Mouse (Mus musculus): Measurements from ENCODE around the gene Smim12. TPM values are rescaled to one million over a fixed set of nuclear protein-coding genes. Genes with fewer than 3 reads are reported as not detected.

Gene Smim12
- polyA plus RNA-seq, 1 experiment from 2014 or later: 55.6 TPM

DNA sequence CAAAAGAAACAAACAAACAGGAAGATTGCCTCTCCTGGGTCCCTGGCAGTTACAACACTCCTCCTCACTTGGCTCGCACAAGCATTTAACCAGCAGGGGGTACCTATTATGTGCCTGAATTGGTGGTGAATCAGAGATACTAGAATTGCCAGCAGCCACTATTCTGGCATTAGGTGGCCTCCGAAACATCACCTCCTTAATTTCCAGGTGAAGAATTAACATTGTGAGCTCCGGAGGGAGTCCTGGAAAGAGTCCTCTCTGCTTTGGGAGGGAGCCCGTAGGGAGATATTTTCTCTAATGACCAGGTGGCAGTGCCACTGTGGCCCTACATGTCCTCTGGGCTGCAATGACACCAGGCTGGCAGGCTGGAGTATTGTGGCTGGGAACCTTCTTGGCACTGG, 27.3 kb upstream of the Smim12 start:
- H3K4me2 ChIP-seq: no peak overlapping the region
- WGBS: 73% methylated on average over 4 of the region's 4 CpGs
- H3K27ac ChIP-seq: no peak overlapping the region
- H3K9ac ChIP-seq: no peak overlapping the region
- H3K9me3 ChIP-seq: 0 out of 2 replicates have a peak, but pooled peaks cover 2% of the 10 kb centered on the region
- no peak for ATAC-seq (ENCODE audit: low FRiP score)
- H3K36me3 ChIP-seq: peaks cover 12% of the 10 kb centered on the region
- H3K27me3 ChIP-seq: peaks cover 21% of the 10 kb centered on the region
- peaks cover 23% of the 10 kb centered on the region for H3K4me1 ChIP-seq (replicated peaks)
- no peak overlapping the region for H3K4me3 ChIP-seq

DNA sequence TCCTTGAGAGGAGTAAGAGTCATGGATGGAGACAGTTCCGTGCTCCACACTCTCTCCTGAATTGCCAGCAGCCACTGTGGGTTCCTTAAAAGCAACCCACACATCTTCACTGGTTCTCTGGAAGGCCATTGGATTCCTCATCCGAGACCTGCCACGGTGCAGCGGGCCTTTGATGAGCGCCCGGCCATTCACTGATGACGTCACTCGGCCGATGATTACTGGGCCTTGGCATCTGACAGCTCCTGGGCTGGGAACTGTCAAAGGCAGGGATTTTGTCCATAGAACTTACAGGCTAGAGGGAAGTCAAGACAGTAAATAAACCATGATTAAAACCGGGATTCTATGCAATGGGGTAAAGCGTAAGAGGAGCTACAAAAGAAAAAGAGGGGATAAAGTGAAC, 26.5 kb upstream of the Smim12 start:
- WGBS: 61% methylated on average over 11 of the region's 11 CpGs
- Histone ChIP-seq H3K4me1 (replicated peaks) (peaks cover 15% of the 10 kb centered on the region), H3K9ac (no peak overlapping the region), H3K9me3 (0 out of 2 replicates have a peak, but pooled peaks cover 2% of the 10 kb centered on the region), H3K36me3 (peaks cover 12% of the 10 kb centered on the region), H3K27me3 (peaks cover 22% of the 10 kb centered on the region), H3K4me3 (no peak overlapping the region), H3K27ac (no peak overlapping the region), H3K4me2 (no peak overlapping the region)
- no peak for ATAC-seq (ENCODE audit: low FRiP score)

DNA sequence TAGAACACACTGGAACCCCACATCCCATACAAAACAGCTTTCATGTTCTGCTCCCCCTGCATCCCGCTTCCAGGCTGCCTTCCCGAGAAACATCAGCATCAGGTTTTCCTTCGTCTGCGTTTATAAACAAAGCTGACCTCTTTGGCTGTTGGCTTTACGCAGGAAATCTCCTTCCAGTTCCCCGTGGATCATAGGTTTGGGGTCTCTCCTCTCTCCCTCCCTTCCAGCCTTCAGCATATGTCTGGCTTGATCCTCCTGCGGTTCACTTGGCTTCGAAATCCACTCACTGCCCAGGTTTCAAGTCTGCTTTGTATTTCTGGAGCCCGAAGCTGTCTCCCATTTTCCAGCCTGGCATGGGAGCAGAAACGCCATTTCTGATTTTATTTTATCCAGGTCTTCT, 20.3 kb upstream of the Smim12 start:
- 41% methylated on average over 10 of the region's 10 CpGs for WGBS

DNA sequence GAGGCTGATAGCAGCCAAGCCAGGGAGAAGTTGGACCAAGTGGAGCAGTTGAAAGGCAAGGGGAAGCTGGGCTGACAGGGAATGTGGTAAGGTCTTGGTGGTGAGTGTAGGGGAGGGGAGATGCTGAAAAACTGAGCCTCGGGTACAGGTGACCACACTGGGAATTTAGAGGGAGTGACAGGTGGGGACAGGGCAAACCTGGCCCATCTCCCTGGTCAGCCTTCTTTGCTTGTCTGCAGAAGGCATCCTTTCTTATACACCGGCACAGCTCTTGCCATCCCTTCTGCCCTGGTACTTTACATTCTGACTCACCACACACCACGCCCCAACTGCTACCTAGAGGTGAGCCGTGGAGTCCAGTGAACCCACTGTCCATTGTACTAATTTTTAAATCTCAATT, 19.8 kb upstream of the Smim12 start:
- Histone ChIP-seq H3K4me1 (replicated peaks) (peaks cover 48% of the 10 kb centered on the region), H3K36me3 (peaks cover 6% of the 10 kb centered on the region), H3K9ac (no peak overlapping the region), H3K4me2 (no peak overlapping the region), H3K27ac (no peak overlapping the region), H3K4me3 (no peak overlapping the region), H3K9me3 (0 out of 2 replicates have a peak, but pooled peaks cover 2% of the 10 kb centered on the region), H3K27me3 (peaks cover 15% of the 10 kb centered on the region)
- no peak for ATAC-seq (ENCODE audit: low FRiP score)
- 60% methylated on average over 4 of the region's 4 CpGs for WGBS

More for the DNA sequence above, 20.3 kb upstream of the Smim12 start:
- 0 out of 2 replicates have a peak, but pooled peaks cover 2% of the 10 kb centered on the region for H3K9me3 ChIP-seq
- H3K36me3 ChIP-seq: peaks cover 6% of the 10 kb centered on the region
- H3K27me3 ChIP-seq: peaks cover 15% of the 10 kb centered on the region
- peaks cover 44% of the 10 kb centered on the region for H3K4me1 ChIP-seq (replicated peaks)
- ATAC-seq (ENCODE audit: low FRiP score): no peak
- no peak overlapping the region for H3K4me3 ChIP-seq
- H3K9ac ChIP-seq: no peak overlapping the region
- H3K27ac ChIP-seq: no peak overlapping the region
- no peak overlapping the region for H3K4me2 ChIP-seq

DNA sequence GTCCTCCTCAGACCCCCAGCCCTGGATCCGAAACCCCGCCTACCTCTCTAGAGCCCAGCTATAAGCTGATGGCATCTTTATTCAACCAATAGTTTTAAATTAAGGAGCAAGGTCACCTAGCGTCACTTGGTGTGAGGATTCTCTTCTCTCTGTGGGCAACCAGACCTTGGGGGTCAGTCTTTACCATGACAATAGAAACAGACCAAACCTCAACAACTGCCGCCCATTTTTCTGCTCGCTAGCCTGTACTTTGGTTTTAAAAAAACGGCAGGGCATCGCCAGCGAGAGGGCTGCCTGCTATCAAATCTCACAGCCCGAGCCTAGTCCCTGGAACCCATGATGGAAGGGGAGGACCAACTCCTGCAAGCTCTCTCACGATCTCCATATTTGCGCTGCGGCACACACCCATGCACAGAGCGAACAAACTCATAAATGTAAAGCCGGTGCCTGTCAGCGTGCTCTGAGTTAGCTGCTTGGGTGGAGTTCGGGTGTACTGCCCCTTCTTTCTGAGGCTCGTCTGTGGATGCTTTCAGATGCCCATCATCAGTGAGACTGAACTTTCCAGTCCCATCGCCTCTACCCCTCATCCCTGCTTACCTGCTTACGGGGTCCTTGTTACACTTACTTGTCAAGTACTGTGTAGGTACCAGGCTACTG, 19.0 kb upstream of the Smim12 start:
- H3K9me3 ChIP-seq: 0 out of 2 replicates have a peak, but pooled peaks cover 2% of the 10 kb centered on the region
- no peak overlapping the region for H3K4me3 ChIP-seq
- peak overlapping the region; percentile 25; the same call in 1 of the 2 replicates for H3K4me2 ChIP-seq
- ATAC-seq (ENCODE audit: low FRiP score): no peak
- H3K36me3 ChIP-seq: peaks cover 6% of the 10 kb centered on the region
- 11% methylated on average over 19 of the region's 19 CpGs for WGBS
- peaks cover 15% of the 10 kb centered on the region for H3K27me3 ChIP-seq
- no peak overlapping the region for H3K27ac ChIP-seq
- H3K9ac ChIP-seq: peak overlapping the region; percentile 61; the same call in 1 of the 2 replicates
- H3K4me1 ChIP-seq (replicated peaks): peaks cover 55% of the 10 kb centered on the region

DNA sequence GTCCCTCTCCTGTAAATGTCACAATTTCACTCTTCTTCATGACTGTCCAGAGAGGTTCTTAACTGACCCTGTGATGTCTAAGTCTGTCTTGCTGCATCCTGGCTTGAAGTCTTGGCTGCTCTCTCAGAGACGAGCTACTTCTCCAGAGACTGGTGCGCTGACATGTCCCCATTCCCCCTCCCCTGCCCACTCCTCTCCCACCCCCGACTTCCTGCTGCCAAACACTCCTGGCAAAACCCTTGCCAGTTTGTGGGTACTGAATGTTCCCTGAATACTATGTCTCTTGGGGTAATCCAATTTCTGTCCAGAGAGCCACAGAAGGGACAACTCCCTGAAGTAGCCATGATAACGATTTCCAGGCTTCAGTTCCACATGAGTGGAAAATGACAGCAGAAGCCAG, 17.5 kb upstream of the Smim12 start:
- H3K4me1 ChIP-seq (replicated peaks): peaks cover 57% of the 10 kb centered on the region
- no peaks in the 10 kb centered on the region for H3K9me3 ChIP-seq
- H3K36me3 ChIP-seq: no peaks in the 10 kb centered on the region
- ATAC-seq (ENCODE audit: low FRiP score): no peak
- peak overlapping the region; percentile 85; the same call in 1 of the 2 replicates for H3K27ac ChIP-seq
- no peak overlapping the region for H3K9ac ChIP-seq
- 39% methylated on average over 4 of the region's 4 CpGs for WGBS
- H3K4me2 ChIP-seq: no peak overlapping the region
- H3K4me3 ChIP-seq: no peak overlapping the region
- peaks cover 15% of the 10 kb centered on the region for H3K27me3 ChIP-seq

DNA sequence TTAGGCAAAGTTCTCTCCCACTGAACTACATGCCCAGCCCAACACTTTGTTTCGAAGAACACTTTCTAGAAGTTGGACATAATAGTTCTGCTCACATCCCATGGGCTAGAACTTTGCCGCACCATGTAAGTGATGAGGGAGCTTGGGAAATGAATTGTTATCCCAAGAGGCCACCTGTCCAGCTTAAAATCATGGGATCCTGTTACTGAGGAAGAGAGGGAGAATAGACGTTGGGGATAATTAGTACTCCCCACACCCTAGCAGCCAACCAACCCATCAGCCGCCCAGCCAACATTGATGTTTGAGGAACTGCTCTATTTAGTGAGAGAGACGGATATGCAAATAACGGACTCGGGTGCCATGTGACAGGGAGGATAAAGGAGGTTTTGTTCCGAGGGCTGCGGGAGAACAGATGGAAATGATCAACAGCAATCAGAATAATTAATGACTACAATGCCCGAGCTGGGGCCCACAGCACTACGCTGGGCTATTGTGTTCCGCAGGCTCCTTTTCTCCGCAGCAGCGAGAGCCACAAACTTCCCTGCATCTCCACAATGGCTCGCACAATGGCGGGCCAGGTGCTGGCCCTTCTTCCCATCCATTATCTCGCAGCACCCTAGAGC, 16.4 kb upstream of the Smim12 start:
- Histone ChIP-seq H3K4me3 (no peak overlapping the region), H3K27ac (peak overlapping the region; percentile 85), H3K9ac (0 out of 2 replicates have a peak overlapping the region, but pooled peaks have one; percentile 31), H3K36me3 (no peaks in the 10 kb centered on the region), H3K27me3 (peaks cover 13% of the 10 kb centered on the region), H3K4me1 (replicated peaks) (peaks cover 68% of the 10 kb centered on the region), H3K4me2 (peak overlapping the region; percentile 15; the same call in 1 of the 2 replicates), H3K9me3 (no peaks in the 10 kb centered on the region)
- 9% methylated on average over 17 of the region's 17 CpGs for WGBS
- peak; percentile 65 for ATAC-seq (ENCODE audit: low FRiP score)

DNA sequence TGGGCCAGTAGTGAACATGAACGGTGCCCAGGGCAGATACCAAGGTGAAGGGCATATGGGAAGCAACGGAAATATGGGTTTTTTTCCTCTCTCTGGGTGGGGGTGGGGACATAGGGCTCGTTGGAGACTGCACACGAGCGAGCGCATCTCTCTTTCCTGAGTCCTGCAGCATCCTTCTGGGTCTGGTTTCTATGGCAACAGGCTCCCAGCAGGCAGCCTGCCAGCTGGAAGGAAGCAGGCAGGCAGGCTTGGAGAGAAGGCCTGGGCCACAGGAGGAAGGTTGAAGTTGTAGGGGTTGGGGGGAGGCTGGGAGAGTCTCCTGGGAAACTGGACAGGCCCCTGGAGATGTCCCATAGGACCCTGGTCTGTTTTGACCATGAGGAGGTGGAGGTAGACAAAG, 11.6 kb upstream of the Smim12 start:
- peak; percentile 73 for ATAC-seq (ENCODE audit: low FRiP score)
- Histone ChIP-seq H3K4me3 (no peak overlapping the region), H3K27ac (peak overlapping the region; percentile 96), H3K4me1 (replicated peaks) (peaks cover 73% of the 10 kb centered on the region), H3K9me3 (no peaks in the 10 kb centered on the region), H3K36me3 (peaks cover 4% of the 10 kb centered on the region; the same call in 1 of the 2 replicates), H3K4me2 (peak overlapping the region; percentile 44), H3K27me3 (peaks cover 2% of the 10 kb centered on the region; the same call in 1 of the 2 replicates), H3K9ac (0 out of 2 replicates have a peak overlapping the region, but pooled peaks have one; percentile 51)
- 4% methylated on average over 6 of the region's 6 CpGs for WGBS

DNA sequence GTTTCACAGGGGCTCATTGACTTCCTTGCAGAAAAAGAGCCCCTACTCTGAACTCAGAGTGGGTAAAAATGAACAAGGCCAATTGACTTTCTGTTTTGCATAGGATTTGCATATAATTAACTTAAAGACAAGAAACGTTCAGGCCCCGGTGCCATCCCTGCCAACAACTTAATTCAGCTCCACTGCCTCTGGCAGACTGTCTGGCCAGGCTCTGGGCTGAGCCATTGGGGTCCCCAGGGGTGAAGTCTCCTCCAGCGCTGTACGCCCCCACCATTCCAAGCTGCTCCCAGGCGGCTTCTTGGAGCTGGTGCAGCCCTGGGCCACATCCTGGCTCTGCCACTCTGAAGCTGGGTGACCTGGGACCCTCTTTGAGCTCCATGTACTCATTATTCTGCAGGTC, 11.0 kb upstream of the Smim12 start:
- no peaks in the 10 kb centered on the region for H3K9me3 ChIP-seq
- peaks cover 71% of the 10 kb centered on the region for H3K4me1 ChIP-seq (replicated peaks)

DNA sequence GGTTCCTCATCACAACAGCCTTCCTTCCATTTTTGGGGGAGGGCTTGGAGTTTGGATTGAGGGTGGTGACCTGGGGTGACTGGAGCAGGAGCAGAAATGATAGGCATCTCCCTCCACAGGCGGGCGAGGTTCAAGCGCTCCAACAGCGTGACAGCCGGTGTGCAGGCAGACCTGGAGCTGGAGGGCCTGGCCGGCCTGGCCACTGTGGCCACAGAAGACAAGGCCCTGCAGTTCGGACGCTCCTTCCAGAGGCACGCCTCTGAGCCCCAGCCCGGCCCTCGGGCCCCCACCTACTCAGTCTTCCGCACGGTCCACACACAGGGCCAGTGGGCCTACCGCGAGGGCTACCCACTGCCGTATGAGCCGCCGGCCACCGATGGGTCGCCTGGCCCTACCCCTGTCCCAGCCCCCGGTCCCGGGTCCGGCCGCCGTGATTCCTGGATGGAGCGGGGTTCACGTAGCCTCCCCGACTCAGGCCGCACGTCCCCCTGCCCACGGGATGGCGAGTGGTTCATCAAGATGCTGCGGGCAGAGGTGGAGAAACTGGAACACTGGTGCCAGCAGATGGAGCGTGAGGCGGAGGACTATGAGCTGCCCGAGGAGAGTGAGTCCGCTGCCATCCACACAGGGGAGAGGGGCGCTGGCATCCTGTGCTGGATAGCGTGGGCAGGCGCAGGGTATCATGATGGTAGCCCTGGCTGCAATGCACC, 10.0 kb upstream of the Smim12 start:
- Histone ChIP-seq H3K9ac (0 out of 2 replicates have a peak overlapping the region, but pooled peaks have one; percentile 51), H3K4me2 (no peak overlapping the region), H3K27me3 (peaks cover 12% of the 10 kb centered on the region; the same call in 1 of the 2 replicates), H3K4me1 (replicated peaks) (peaks cover 65% of the 10 kb centered on the region), H3K4me3 (no peak overlapping the region), H3K9me3 (no peaks in the 10 kb centered on the region), H3K27ac (peak overlapping the region; percentile 96), H3K36me3 (peaks cover 4% of the 10 kb centered on the region; the same call in 1 of the 2 replicates)
- no peak for ATAC-seq (ENCODE audit: low FRiP score)
- WGBS: 92% methylated on average over 40 of the region's 40 CpGs

More for the DNA sequence above, 11.0 kb upstream of the Smim12 start:
- H3K4me2 ChIP-seq: peak overlapping the region; percentile 44
- H3K27me3 ChIP-seq: peaks cover 7% of the 10 kb centered on the region; the same call in 1 of the 2 replicates
- 0 out of 2 replicates have a peak overlapping the region, but pooled peaks have one; percentile 51 for H3K9ac ChIP-seq
- no peak overlapping the region for H3K4me3 ChIP-seq
- WGBS: 19% methylated on average over 5 of the region's 5 CpGs
- peak; percentile 65 for ATAC-seq (ENCODE audit: low FRiP score)
- H3K27ac ChIP-seq: peak overlapping the region; percentile 96
- peaks cover 4% of the 10 kb centered on the region; the same call in 1 of the 2 replicates for H3K36me3 ChIP-seq

DNA sequence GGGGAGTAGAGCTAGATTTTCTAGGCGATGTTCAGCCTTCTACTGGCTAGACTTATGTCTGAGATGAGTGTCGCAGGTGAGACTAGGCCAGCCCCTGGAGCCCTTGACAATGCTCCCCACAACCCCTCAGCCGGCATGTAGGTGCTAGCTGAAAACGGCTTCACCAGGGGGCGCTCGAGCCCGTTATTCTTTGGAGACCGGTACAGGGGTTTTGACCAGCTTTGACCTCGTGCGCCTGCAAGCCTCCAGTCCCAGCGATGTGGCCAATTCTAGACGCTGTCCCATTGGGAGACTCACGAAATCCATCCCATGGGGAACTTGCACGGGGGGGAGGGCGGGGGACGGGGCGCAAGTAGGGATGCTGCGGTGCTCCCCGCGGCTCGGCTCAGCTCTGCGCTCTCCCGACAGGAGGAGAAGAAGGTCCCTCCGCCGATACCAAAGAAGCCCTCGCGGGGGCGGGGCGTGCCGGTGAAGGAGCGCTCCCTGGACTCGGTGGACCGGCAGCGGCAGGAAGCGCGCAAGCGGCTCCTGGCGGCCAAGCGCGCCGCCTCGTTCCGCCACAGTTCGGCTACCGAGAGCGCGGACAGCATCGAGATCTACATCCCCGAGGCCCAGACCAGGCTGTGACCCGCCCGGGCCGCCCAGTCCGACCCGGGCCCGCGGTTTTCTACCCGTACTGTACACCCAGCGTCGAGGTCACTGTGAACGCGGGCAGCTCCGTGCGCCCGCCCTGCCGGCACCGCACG, 7.7 kb upstream of the Smim12 start:
- ATAC-seq (ENCODE audit: low FRiP score): peak; percentile 65
- Histone ChIP-seq H3K27me3 (peaks cover 13% of the 10 kb centered on the region), H3K9ac (peak overlapping the region; percentile 86), H3K4me1 (replicated peaks) (peaks cover 56% of the 10 kb centered on the region), H3K9me3 (no peaks in the 10 kb centered on the region), H3K4me2 (peak overlapping the region; percentile 92), H3K4me3 (peak overlapping the region; percentile 53), H3K36me3 (peaks cover 4% of the 10 kb centered on the region; the same call in 1 of the 2 replicates), H3K27ac (peak overlapping the region; percentile 89)
- 1% methylated on average over 64 of the region's 67 CpGs for WGBS
